Mouse (Mus musculus): ENCODE measurements around the gene Gpx7. TPM values are rescaled to one million over a fixed set of nuclear protein-coding genes. Genes with fewer than 3 reads are reported as not detected.

Gpx7 gene
- polyA plus RNA-seq (2015; fragmentation: Nextera tagmentation; extraction: Ambion mirVana): 9.7 and 10.1 TPM in 2 replicates

DNA sequence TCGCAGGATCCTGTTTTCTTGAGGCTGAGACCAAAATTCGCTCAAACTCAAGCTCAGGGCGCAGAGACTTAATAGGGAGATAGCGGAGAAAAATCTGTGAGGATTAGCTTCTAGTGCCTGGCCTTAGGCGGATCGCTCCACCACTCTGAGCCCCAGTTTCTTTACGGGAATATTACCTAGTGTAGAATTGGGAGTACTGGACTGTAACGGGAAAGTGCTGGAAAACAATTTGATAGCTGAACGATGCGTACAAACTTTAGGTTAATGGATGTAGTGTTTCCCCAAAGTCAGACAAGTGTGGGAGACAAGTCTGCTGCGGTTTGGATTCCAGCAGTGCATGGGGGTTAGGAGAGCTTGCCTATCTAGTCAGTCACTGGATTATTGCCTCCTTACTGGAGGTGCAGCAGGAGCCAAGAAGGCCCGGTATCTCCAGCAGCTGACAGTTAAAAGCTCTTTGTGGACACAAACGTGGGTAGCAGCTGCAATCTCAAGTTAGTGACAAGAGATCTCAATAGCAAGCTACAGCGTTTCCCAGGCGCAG lies at the start of gene Gpx7:
Gpx7 (minus strand) TSS at position 101 of the 541 bp plus-strand sequence.
- no peaks in the 10 kb centered on the region for H3K36me3 ChIP-seq (replicated peaks)
- H3K4me1 ChIP-seq (replicated peaks): peaks cover 9% of the 10 kb centered on the region; the same call in 1 of the 2 replicates
- peak within 1 kb of the TSS; percentile 47 for H3K4me3 ChIP-seq (replicated peaks)
- H3K27ac ChIP-seq (replicated peaks): peak within 1 kb of the TSS; percentile 41; the same call in 1 of the 2 replicates
- no peaks in the 10 kb centered on the region for H3K9me3 ChIP-seq (replicated peaks)
- H3K9ac ChIP-seq: peak within 1 kb of the TSS; percentile 39
- H3K27me3 ChIP-seq: peaks cover 47% of the 10 kb centered on the region
- H3K4me2 ChIP-seq: peak within 1 kb of the TSS; percentile 67
- ATAC-seq (ENCODE audit: insufficient read depth): no peak
- 11% methylated on average over 15 of the region's 15 CpGs for WGBS (ENCODE audit: insufficient replicate concordance)

DNA sequence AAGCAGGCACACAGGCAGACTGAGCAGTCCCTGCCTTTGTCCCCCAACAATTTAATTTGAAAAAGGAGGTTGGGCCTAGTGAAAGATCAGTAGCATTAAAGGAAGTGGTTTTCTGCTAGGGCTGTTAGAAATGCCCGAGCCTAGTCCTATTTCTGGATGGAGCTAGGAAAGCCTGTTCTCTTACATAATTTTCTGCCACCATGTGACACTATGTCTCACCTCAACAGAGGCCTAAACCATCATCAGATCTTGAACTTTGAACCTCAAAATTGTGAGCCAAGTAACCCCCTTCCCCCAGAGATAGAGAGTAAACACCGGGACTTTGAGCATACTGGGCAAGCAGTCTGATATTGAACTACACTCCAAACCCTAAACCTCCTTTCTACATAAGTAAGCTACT lies 49.3 kb upstream of the Gpx7 start:
- no peaks in the 10 kb centered on the region for H3K36me3 ChIP-seq (replicated peaks)
- no peak overlapping the region for H3K4me3 ChIP-seq (replicated peaks)
- peaks cover 35% of the 10 kb centered on the region for H3K4me1 ChIP-seq (replicated peaks)
- H3K4me2 ChIP-seq: no peak overlapping the region
- no peak for ATAC-seq (ENCODE audit: insufficient read depth)
- H3K27me3 ChIP-seq: no peaks in the 10 kb centered on the region
- no peaks in the 10 kb centered on the region for H3K9me3 ChIP-seq (replicated peaks)
- H3K27ac ChIP-seq (replicated peaks): peak overlapping the region; percentile 48
- WGBS (ENCODE audit: insufficient replicate concordance): 41% methylated on average over 2 of the region's 2 CpGs
- H3K9ac ChIP-seq: no peak overlapping the region

DNA sequence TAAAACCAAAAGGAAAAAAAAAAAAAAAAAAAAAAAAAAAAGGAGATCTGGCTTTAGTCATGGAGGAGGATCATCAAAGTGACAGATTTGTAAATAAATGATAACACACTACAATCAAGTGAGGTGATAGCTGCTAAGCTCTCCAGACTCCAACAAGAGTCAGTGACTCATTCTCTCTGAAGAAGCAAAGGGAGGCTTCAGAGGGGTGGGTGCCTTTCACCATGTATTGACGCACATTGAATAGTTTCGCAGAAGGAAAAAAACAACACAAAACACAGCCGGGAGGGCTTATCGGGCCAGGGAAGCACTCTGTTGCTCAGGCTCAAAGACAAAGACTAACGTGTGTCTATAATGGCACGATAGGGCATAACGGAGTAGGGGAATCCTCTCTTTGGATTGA lies 41.3 kb upstream of the Gpx7 start:
- H3K27me3 ChIP-seq: peaks cover 8% of the 10 kb centered on the region
- no peak for ATAC-seq (ENCODE audit: insufficient read depth)
- H3K9me3 ChIP-seq (replicated peaks): no peaks in the 10 kb centered on the region
- H3K4me1 ChIP-seq (replicated peaks): no peaks in the 10 kb centered on the region; the same call in 1 of the 2 replicates
- no peak overlapping the region for H3K4me3 ChIP-seq (replicated peaks)
- no peaks in the 10 kb centered on the region for H3K36me3 ChIP-seq (replicated peaks)
- no peak overlapping the region for H3K4me2 ChIP-seq
- 51% methylated on average over 7 of the region's 7 CpGs for WGBS (ENCODE audit: insufficient replicate concordance)
- no peak overlapping the region for H3K27ac ChIP-seq (replicated peaks)
- no peak overlapping the region for H3K9ac ChIP-seq

DNA sequence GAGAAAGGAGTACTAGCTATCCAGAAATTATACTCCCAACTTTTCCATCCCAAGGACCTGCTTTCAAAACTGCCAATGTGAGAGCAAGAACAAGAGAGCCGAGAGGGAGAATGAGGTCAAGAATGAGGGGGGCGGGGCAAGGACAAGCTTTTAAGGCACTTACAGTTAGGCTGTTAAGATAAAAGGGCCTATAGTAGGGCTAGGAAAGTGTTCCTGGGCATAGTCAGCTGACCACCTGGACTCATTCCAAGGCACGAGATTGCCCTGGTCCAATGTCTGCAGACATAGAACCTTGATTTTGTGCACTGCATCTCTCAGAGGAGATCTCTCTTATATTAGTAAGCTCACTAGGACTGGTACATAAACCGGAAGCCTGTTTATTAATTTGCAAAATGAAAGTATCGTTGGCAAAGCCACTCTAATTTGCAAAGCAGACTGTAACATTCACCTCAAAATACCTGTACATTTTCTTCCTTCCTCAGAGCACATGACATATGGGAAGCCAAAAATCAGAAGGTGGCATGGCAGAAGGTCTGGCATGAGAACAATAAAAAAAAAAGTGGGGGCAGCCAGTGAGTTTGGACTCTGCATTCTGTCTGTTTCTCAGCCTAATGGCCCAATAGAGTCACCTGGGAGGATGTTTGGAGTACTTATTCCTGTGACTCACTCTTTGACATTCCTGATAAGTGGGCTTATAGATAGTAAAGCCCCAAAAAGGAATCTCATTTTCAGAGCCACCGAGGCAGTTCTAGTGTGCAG lies 31.5 kb upstream of the Gpx7 start:
- H3K9ac ChIP-seq: no peak overlapping the region
- no peak overlapping the region for H3K4me2 ChIP-seq
- H3K9me3 ChIP-seq (replicated peaks): no peaks in the 10 kb centered on the region
- H3K4me3 ChIP-seq (replicated peaks): no peak overlapping the region
- H3K4me1 ChIP-seq (replicated peaks): 0 out of 2 replicates have a peak, but pooled peaks cover 13% of the 10 kb centered on the region
- H3K27ac ChIP-seq (replicated peaks): no peak overlapping the region
- 51% methylated on average over 6 of the region's 6 CpGs for WGBS (ENCODE audit: insufficient replicate concordance)
- no peak for ATAC-seq (ENCODE audit: insufficient read depth)
- H3K36me3 ChIP-seq (replicated peaks): no peaks in the 10 kb centered on the region
- H3K27me3 ChIP-seq: 0 out of 2 replicates have a peak, but pooled peaks cover 7% of the 10 kb centered on the region

DNA sequence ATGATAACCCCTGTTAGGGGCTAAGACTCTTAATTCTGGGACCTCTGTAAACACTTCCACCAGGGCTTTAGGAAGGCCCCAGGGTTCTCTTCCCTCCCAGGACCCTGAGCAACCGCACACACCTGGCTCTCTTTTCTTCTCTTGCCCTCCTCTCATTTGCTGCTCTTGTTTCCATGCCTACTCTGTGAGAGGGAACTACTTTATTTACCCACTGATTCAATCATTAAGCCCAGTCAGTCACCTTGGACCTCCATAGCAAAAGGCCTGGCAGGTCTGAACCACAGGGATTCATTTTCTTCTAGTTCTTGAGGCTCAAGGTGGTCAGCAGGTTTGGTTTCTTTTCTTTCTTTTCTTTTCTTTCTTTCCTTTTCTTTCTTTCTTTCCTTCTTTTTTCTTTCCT lies 29.5 kb upstream of the Gpx7 start:
- Histone ChIP-seq H3K27me3 (peaks cover 17% of the 10 kb centered on the region; the same call in 1 of the 2 replicates), H3K36me3 (replicated peaks) (no peaks in the 10 kb centered on the region), H3K27ac (replicated peaks) (no peak overlapping the region; the same call in 1 of the 2 replicates), H3K9ac (no peak overlapping the region), H3K4me3 (replicated peaks) (no peak overlapping the region), H3K4me2 (0 out of 2 replicates have a peak overlapping the region, but pooled peaks have one; percentile 5), H3K4me1 (replicated peaks) (0 out of 2 replicates have a peak, but pooled peaks cover 13% of the 10 kb centered on the region), H3K9me3 (replicated peaks) (no peaks in the 10 kb centered on the region)
- peak; percentile 41; the same call in 1 of the 2 replicates for ATAC-seq (ENCODE audit: insufficient read depth)
- WGBS (ENCODE audit: insufficient replicate concordance): 70% methylated on average over 1 of the region's 1 CpGs

DNA sequence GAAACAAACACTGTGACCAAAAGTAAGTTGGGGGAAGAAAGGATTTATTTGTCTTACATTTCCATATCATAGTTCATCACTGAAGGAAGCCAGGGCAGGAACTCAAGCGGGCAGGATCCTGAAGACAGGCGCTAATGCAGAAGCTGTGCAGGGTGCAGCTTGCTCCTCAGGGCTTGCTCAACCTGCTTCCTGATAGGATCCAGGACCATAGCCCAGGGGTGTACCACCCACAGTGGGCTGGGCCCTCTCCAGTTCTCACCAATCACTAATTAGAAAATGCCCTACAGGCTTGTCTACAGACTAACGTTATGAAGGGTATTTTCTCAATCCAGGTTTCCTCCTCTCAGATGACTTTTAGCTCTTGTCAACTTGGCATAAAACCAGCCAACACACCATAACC lies 28.9 kb upstream of the Gpx7 start:
- Histone ChIP-seq H3K27ac (replicated peaks) (no peak overlapping the region; the same call in 1 of the 2 replicates), H3K4me3 (replicated peaks) (no peak overlapping the region), H3K9me3 (replicated peaks) (no peaks in the 10 kb centered on the region), H3K4me1 (replicated peaks) (peaks cover 17% of the 10 kb centered on the region; the same call in 1 of the 2 replicates), H3K4me2 (0 out of 2 replicates have a peak overlapping the region, but pooled peaks have one; percentile 5), H3K27me3 (peaks cover 21% of the 10 kb centered on the region; the same call in 1 of the 2 replicates), H3K9ac (no peak overlapping the region), H3K36me3 (replicated peaks) (no peaks in the 10 kb centered on the region)
- WGBS (ENCODE audit: insufficient replicate concordance): 53% methylated on average over 3 of the region's 3 CpGs
- peak; percentile 60; the same call in 1 of the 2 replicates for ATAC-seq (ENCODE audit: insufficient read depth)

DNA sequence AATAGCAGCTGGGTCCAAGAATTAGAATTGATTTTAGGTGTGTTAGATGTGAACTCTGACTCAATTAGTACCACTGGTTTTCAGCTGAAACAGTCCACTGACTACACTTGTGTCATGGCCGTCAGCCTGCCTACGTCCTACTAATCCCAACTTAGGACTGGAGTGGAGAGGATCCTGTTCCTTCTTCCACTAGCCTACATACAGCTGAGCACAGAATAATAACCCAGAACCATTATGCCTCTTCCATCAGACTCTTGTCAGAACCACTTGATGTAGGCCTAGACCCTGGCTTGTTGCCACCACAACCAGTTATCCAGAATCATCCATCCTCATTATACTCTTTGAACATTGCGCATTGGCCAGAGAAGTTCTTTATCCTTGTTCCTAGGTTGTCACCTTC lies 28.0 kb upstream of the Gpx7 start:
- Histone ChIP-seq H3K4me3 (replicated peaks) (no peak overlapping the region), H3K4me1 (replicated peaks) (peaks cover 17% of the 10 kb centered on the region; the same call in 1 of the 2 replicates), H3K36me3 (replicated peaks) (no peaks in the 10 kb centered on the region), H3K27ac (replicated peaks) (no peak overlapping the region), H3K9ac (no peak overlapping the region), H3K9me3 (replicated peaks) (no peaks in the 10 kb centered on the region), H3K4me2 (no peak overlapping the region), H3K27me3 (peaks cover 21% of the 10 kb centered on the region; the same call in 1 of the 2 replicates)
- 77% methylated on average over 3 of the region's 3 CpGs for WGBS (ENCODE audit: insufficient replicate concordance)
- ATAC-seq (ENCODE audit: insufficient read depth): no peak

DNA sequence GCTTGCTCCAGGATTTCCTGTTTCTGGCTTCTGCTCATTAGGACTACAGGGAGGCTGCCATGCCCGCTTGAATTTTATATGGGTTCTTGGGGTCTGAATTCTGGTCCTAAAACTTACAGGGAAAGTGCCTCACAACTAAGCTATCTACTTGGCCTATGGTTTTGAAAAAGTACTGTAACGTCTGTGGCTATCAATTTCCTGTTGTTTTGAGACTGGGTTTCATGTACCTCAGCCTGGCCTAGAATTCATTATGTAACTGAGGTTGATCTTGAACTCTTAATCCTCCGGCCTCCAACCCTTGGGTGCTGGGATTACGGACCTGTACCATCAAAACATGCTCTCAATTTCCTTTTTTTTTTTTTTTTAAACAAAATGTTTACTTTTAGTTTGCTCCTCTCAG lies 27.5 kb upstream of the Gpx7 start:
- Histone ChIP-seq H3K4me2 (no peak overlapping the region), H3K9ac (no peak overlapping the region), H3K4me1 (replicated peaks) (peaks cover 17% of the 10 kb centered on the region; the same call in 1 of the 2 replicates), H3K27me3 (peaks cover 21% of the 10 kb centered on the region; the same call in 1 of the 2 replicates), H3K9me3 (replicated peaks) (no peaks in the 10 kb centered on the region), H3K4me3 (replicated peaks) (no peak overlapping the region), H3K36me3 (replicated peaks) (no peaks in the 10 kb centered on the region), H3K27ac (replicated peaks) (no peak overlapping the region)
- 41% methylated on average over 4 of the region's 4 CpGs for WGBS (ENCODE audit: insufficient replicate concordance)
- ATAC-seq (ENCODE audit: insufficient read depth): no peak

DNA sequence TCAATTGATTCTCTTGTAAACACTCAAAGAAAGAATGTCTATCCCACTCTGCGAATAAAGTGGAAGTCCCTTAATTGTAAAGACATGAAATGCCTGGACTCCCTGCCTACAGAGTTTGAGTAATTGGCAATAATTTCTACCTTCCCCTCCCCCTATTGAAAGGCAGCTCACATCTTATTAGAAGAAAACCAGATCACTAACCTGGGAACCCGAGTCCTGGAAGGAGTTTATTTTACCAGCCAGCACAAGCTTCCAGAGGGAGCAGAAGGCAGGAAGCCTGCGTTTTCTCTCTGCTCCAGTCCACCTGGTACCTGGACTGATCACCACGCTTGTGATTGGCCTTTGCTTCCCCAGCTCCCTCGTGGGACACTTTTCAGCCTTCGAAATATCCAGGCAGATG lies 26.6 kb upstream of the Gpx7 start:
- 34% methylated on average over 6 of the region's 6 CpGs for WGBS (ENCODE audit: insufficient replicate concordance)
- Histone ChIP-seq H3K27ac (replicated peaks) (no peak overlapping the region), H3K36me3 (replicated peaks) (no peaks in the 10 kb centered on the region), H3K4me2 (no peak overlapping the region), H3K9me3 (replicated peaks) (no peaks in the 10 kb centered on the region), H3K9ac (no peak overlapping the region), H3K27me3 (peaks cover 14% of the 10 kb centered on the region; the same call in 1 of the 2 replicates), H3K4me3 (replicated peaks) (no peak overlapping the region), H3K4me1 (replicated peaks) (peaks cover 20% of the 10 kb centered on the region; the same call in 1 of the 2 replicates)
- ATAC-seq (ENCODE audit: insufficient read depth): no peak

DNA sequence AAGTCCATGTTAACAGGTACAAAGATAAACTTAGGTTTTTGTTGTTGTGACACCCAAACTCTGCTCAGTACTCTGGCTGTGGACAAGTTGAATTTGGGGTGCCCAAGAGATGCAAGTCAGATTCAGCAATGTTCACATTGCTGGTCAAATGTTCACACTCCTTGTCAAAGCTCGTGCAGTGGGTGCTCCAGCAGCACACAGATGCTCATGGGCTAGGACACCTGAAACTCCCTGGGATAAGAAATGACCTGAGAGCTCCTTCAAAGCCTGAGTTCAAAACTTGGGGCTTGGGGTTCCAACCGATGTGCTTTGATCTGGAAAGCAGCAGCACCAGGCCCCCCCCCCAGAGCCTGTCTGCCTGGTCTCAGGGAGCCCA lies 24.8 kb upstream of the Gpx7 start:
- Histone ChIP-seq H3K4me2 (no peak overlapping the region), H3K36me3 (replicated peaks) (no peaks in the 10 kb centered on the region), H3K4me1 (replicated peaks) (peaks cover 20% of the 10 kb centered on the region), H3K4me3 (replicated peaks) (no peak overlapping the region), H3K27me3 (peaks cover 14% of the 10 kb centered on the region; the same call in 1 of the 2 replicates), H3K9me3 (replicated peaks) (no peaks in the 10 kb centered on the region), H3K27ac (replicated peaks) (no peak overlapping the region), H3K9ac (no peak overlapping the region)
- no peak for ATAC-seq (ENCODE audit: insufficient read depth)
- 38% methylated on average over 2 of the region's 2 CpGs for WGBS (ENCODE audit: insufficient replicate concordance)
